Mouse (Mus musculus): ENCODE measurements around the gene Cers2.

The Cers2 gene

DNA sequence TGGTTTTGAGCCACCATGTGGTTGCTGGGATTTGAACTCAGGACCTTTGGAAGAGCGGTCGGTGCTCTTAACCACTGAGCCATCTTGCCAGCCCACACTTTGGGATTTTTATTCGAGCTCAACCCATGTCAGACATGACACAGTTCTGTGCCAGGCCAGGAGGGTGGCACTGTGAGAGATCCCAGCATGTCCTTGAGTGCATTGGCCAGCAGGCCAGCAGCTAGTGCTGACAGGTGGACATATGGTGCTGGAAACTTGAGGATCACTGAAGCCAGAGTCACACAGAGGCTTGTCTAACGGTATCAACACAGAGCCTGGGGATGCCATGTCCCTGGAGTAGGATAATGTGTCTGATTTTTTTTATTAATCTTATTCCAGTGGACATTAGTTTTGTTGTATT is 25.2 kb upstream of the Cers2 start:
- DNase-seq (ENCODE audit: low read depth, low spot score) = no peak

DNA sequence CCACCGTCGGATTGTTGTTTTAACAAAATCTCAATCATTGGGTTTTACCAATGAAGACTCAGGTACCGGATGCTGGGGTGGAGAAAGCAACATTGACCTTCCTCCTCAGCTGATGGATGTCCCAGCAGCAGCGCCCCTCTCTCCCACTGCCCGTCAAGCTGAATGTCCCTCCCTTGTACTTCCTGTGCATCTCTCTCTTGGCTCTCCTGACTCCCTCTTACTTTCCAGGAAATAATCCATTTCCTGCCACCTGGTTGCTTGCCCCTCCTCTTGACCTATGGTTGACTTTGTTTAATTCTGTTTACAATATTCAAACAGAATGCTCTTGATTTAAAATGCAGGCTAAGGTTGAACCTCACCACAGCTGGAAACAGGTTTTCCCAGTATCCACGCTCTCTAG is 24.4 kb upstream of the Cers2 start:
- no peak for DNase-seq (ENCODE audit: low read depth, low spot score)

DNA sequence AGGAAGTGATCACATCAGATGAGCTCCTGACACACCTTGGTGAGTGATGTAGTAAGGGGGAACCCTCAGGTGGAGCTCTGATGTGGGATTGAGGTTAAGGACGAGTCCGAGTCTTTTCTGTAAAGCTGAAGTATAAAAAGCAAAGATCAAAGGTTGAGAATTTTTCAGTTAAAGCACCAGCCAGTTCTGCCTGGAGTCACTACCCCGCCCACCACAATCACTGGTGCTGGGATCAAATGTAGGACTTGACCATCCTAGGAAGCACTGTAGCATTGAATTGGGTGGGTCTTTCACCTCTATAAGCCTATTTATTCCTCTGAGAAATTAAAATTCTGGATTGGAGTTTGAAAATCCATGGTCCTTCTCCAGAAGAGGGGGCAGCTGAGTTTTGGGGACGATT is 23.6 kb upstream of the Cers2 start:
- no peak for DNase-seq (ENCODE audit: low read depth, low spot score)

- no peak for DNase-seq (ENCODE audit: low read depth, low spot score)
Observed at GRCm38 (mm10) chr3:95292899-95293298, 21.7 kb upstream of the Cers2 start.

- no peak for DNase-seq (ENCODE audit: low read depth, low spot score)
Observed at GRCm38 (mm10) chr3:95293537-95293936, 21.1 kb upstream of the Cers2 start.

DNA sequence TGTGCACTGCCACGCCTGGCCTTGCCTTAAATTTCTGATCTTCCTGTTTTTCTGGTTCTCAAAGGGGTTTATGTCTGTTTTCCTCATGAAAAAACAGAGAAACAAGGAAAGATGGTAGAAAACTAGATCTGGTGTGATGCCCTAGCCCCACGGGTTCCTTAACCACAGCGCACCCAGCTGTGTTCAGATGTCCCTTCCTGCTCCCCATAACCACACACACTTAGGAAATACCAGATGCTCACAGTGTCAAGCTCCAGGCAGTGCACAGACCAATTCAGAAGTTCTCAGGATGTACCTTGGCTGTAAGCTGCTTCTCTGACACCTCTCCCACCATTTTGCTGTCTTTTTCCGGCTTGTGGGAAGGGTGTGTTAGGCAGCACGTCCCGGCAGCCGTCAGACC is 20.3 kb upstream of the Cers2 start:
- no peak for DNase-seq (ENCODE audit: low read depth, low spot score)

DNA sequence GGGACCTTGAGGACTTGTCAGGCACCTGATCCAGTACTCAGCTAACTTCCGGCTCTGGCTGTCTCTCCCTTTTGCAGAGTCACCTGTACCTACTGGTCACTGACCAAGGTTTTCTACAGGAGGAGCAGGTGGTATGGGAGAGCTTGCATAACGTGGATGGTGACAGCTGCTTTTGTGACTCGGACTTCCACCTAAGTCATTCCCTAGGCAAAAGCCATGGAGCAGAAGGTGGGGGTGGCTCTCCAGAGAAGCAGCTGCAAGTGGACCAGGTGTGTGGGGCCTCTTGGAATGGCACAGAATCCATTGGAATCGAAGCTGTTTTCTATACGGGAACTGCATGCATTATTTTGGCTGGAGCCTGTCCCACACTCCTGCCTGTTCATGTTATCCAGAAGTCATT is 19.9 kb upstream of the Cers2 start:
- DNase-seq (ENCODE audit: low read depth, low spot score) = no peak

GRCm38 (mm10) chr3:95295321-95296102 is 19.1 kb upstream of the Cers2 start:
- no peak for DNase-seq (ENCODE audit: low read depth, low spot score)

- peak; percentile 75 for DNase-seq (ENCODE audit: low read depth, low spot score)
Observed at GRCm38 (mm10) chr3:95296103-95296469, 18.5 kb upstream of the Cers2 start.

- DNase-seq (ENCODE audit: low read depth, low spot score) = no peak
Observed at GRCm38 (mm10) chr3:95298018-95298417, 16.6 kb upstream of the Cers2 start.

- DNase-seq (ENCODE audit: low read depth, low spot score) = no peak
Observed at GRCm38 (mm10) chr3:95301204-95301796, 13.3 kb upstream of the Cers2 start.

DNA sequence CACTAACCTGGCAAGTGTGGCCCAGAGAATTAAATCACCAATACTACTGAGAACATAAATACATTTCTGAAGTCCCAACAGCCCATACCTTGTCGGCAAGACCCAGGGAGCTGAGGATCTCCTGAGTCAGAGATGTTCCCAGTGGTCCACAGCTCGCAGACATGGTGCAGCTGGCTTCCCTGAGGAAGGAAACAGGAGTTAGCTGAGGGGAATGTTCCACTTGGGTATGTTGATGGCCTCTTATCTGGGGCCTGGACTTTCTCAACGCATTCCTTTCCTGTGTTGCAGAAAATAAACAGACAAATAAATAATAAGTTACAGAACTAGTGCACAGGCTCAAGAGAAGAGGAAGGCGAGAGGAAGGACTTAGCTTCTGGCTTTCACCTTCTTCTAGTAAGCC is 8.3 kb upstream of the Cers2 start:
- no peak for DNase-seq (ENCODE audit: low read depth, low spot score)

DNA sequence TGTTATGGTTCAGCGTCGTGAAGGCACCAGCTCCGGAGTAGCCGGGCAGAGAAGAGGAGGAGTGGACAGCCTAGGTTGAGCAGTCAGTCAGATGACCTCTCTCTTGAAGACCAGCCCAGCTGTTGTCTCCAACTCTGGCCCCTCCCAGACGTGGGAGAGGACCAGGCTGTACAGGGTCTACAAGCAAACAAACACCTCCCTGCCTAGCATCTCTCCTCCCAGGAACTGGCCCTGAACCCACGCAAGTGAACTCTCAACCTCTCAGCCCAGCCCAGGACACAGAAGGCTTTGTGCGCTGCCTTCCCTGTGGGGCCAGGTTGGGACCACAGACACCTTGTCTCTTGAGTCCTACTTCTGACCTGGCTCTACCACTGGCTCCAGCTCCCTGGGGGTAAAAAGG is 7.5 kb upstream of the Cers2 start, which contains the start of gene Anxa9:
Gene Anxa9, minus strand, starts transcription at position 77 of the 400 bp plus-strand sequence.
- DNase-seq (ENCODE audit: low read depth, low spot score) = no peak

- DNase-seq (ENCODE audit: low read depth, low spot score) = no peak
Observed at GRCm38 (mm10) chr3:95310496-95310895, 4.1 kb upstream of the Cers2 start.

DNA sequence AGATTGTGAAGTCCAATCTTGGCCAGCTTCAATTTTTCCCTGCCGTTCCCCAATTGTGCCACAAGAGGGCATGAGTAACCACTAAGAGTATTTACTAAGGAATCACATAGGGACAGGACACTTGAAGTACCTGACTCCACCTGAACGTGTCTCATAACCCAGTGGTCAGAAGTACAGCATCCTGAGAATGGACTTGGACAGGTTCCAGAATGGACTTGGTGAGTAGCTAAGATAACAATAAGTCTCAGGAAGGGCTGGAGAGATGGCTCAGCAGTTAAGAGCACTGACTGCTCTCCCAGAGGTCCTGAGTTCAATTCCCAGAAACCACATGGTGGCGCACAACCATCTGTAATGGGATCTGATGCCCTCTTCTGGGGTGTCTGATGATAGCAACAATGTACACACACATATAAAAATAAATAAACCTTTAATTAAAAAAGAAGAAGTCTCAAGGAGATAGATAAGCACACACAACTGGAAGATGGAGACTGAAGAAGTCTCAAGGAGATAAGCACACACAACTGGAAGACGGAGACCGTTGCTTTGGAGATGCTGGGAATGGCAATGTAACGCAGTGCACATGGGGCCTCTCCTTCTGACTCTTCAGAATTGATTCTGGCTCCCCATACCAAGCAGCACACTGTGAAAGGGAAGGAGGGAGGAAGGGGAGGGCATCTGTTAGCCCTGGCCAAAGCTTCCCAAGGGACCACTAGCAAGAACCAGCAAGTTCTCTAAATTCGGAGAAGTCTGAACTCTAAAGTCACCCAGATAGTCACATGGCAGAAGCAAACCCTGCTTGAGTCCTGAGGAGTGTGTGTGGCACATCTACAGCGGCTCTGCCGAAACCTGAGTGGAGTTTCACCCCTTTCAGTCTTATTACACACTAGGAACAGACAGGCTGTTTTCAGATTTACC is 3.4 kb upstream of the Cers2 start:
- DNase-seq (ENCODE audit: low read depth, low spot score) = peak; percentile 70

- peak; percentile 11 for DNase-seq (ENCODE audit: low read depth, low spot score)
Observed at GRCm38 (mm10) chr3:95312623-95313022, 2.0 kb upstream of the Cers2 start.

DNA sequence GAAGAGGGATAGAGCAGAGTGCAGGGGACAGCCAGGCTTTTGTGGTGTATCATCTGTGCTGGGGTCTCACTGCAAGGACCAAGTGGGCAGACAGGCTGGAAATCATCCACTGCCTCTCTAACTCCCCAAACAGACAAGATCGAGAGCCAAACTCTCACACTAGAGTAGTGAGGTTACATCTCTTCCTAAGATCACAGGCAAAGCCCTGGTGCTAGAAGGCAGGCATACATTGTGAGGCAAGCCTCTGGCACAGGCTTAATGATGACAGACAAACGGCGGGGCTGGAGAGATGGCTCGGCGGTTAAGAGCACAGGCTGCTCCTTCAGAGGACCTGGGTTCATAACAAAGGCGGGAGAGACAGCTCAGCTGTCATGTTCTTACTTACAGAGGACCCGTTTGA is 1.1 kb upstream of the Cers2 start:
- no peak for DNase-seq (ENCODE audit: low read depth, low spot score)

DNA sequence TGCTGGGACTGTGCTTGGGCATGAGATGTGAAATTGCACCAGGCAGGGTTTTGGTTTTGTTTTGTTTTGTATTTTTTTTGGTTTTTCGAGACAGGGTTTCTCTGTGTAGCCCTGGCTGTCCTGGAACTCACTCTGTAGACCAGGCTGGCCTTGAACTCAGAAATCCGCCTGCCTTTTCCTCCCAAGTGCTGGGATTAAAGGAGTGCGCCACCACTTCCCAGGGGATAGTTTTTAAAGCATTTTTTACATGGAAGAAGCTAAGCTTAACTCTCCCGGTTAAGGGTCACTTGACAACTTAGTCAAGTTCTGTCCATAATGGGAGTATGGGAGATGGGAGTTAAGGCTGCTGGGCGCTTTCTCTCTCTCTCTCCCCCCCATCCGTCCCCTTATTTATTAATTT is 516 bp upstream of the Cers2 start:
- DNase-seq (ENCODE audit: low read depth, low spot score) = no peak

DNA sequence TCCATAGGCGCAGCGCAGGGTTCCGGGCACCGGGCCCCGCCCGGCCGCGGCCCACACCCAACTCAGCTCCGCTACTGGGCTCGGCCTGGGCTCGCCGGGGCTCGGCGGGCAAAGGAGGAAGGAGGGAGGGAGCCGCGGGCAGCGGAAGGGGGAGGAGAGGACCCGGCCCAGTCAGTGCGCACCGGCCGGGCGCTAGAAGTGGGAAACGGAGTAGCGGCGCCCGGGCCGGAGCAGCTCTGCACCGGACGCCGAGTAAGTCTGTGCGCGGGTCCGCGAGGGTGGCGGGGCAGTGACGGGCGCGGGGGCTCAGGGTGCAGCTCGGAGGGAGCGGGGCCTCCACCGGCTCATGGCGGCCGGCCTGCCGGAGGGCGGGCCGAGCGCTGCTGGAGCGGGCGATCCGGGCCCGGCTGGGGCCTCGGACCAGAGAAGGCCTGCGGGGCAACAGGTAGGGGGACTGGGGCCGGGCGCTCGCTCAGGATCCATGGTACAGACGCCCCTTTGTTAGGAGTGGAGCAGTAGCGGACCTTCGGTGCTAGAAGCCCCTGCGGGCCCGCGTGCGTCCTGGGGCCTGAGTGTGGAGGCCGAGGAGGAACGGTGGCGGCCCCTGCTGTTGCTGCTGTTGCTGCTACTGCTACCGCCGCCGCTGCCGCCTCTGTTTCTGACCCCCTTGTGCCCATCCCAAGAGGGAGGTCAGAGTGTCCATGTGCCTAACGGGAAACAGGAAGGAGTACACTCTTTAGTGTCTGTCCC is 678 bp downstream of the Cers2 start:
- DNase-seq (ENCODE audit: low read depth, low spot score) = peak; percentile 90

DNA sequence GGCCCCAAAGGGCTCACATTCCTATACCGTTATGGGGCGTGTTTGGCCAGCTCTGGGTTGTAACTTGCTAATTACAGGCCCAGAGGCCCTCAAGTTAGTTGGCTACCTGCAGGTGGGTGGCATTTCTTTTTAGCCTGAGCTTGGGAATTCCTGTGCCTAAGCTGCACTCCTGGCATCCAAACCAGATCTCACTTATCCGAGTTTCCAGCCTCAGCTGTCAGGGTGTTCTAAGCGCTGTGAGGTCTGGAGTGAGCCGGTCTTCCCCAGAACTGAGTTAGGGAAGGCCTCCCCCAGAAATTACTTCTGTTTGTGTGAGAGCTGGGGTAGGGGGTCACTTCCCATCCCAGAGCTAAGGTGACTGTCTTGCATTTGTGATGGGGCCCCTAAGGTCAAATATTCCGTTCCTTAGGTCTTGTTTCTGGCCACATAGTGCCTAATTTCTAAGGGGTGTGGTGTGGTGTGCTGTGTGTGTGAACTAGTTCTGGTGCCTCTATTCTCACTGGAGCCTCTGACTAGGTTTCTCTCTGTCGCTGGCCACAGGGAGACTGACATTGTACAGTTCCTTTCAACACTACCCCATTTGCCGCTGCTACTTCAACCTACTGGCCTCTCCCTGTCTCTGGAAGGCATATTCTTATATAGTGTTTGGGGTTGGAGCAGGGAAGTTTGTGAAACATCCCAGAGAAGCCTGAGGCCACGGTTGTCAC is 1.4 kb downstream of the Cers2 start:
- no peak for DNase-seq (ENCODE audit: low read depth, low spot score)
